Mouse (Mus musculus): ENCODE measurements around the gene Knop1. TPM values are rescaled to one million over a fixed set of nuclear protein-coding genes. Genes with fewer than 3 reads are reported as not detected.

Gene Knop1
- total and polyA plus RNA-seq, 3 experiments: 46.8 to 66.9 TPM; not detected in 1

DNA sequence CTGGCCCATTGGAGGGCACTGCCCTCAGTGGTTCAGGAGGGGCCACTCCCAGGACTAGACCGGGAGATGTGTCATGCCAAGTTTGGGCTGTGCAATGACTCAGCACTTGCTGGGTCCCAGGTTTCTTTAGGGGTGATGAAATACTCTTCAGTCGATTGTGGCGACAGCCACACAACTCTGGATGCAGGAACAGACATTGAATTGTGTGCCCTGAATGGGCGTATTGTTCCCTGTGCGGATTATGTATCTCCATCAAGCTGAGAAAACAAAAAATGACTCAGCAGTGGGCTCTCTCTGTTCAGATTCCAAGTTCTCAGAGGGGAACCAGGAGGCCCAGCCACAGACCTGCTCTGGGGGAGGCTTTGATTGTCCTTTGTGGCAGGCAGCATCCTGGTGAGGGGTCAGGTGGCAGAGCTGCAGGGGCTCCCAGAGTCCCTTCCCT lies 28.1 kb downstream of the Knop1 start:
- no peak overlapping the region for H3K27ac ChIP-seq (ENCODE audit: control insufficient read depth, low read depth, low read length)
- no peak overlapping the region for H3K4me3 ChIP-seq (ENCODE audit: control insufficient read depth in 1 of 2, insufficient read depth in 1 of 2, low read depth in 2 of 2, low read length in 2 of 2)
- no peaks in the 10 kb centered on the region for H3K79me2 ChIP-seq (ENCODE audit: control insufficient read depth, insufficient read depth, low read length, poor library complexity)
- H3K4me1 ChIP-seq (ENCODE audit: control insufficient read depth in 1 of 2, insufficient read depth in 2 of 2, low read length in 2 of 2): peaks cover 7 to 9% of the 10 kb centered on the region in 2 experiments; a peak in 3 of 4 replicates
- 0 out of 2 replicates have a peak, but pooled peaks have one; percentile 51 for TF ChIP-seq ETS1 (IDR thresholded peaks at IDR 0.05; ENCODE audit: low read depth, low read length)
- TF ChIP-seq POLR2AphosphoS5 (IDR thresholded peaks at IDR 0.05; ENCODE audit: borderline replicate concordance, low read depth, low read length): no peak
- TF ChIP-seq KAT2A (conservative IDR thresholded peaks at IDR 0.05; ENCODE audit: low read depth, low read length): no peak
- 0 out of 4 replicates have a peak, but pooled peaks of 1 of the 2 experiments have one; percentile 4 for TF ChIP-seq EP300 (IDR thresholded peaks at IDR 0.05; ENCODE audit: low read depth in 1 of 2, low read length in 2 of 2)
- H3K27me3 ChIP-seq (ENCODE audit: control insufficient read depth in 1 of 2, insufficient read depth in 2 of 2, low read length in 2 of 2): no peaks in the 10 kb centered on the region
- H3K9ac ChIP-seq (ENCODE audit: control insufficient read depth, low read depth, low read length, poor library complexity, severe bottlenecking): no peak overlapping the region
- H3K36me3 ChIP-seq (ENCODE audit: control insufficient read depth in 1 of 2, insufficient read depth in 2 of 2, low read length in 2 of 2): peaks cover 4 to 7% of the 10 kb centered on the region in 2 experiments
- peak; percentile 54 for DNase-seq (ENCODE audit: low read depth, low spot score)
- H3K9me3 ChIP-seq (replicated peaks; ENCODE audit: insufficient read depth, low read length): no peaks in the 10 kb centered on the region

DNA sequence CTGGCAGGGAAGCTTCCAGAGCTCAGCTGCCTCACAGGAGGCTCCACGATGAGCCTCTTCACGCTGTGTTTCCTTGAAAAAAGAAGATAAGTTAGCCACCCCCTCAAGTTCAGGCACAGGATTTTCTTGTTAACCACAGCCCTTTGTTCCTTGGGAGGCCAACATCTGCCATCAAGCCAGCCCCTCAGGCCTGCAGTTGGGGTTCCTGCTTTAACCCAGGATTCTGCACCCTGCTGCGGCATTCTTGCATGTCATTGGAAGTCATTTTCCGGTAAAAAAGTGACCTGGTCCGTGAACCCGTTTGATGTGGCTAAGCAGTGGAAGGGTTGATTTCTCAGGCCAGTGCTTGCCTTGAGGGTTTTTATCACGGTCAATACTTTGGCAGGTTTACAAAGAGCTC lies 31.6 kb downstream of the Knop1 start:
- DNase-seq (ENCODE audit: low read depth, low spot score): no peak
- Histone ChIP-seq H3K79me2 (ENCODE audit: control insufficient read depth, insufficient read depth, low read length, poor library complexity) (no peaks in the 10 kb centered on the region), H3K27ac (ENCODE audit: control insufficient read depth, low read depth, low read length) (no peak overlapping the region), H3K4me1 (ENCODE audit: control insufficient read depth in 1 of 2, insufficient read depth in 2 of 2, low read length in 2 of 2) (peaks cover 7 to 18% of the 10 kb centered on the region in 2 experiments; a peak in 3 of 4 replicates), H3K9me3 (replicated peaks; ENCODE audit: insufficient read depth, low read length) (no peaks in the 10 kb centered on the region), H3K27me3 (ENCODE audit: control insufficient read depth in 1 of 2, insufficient read depth in 2 of 2, low read length in 2 of 2) (no peaks in the 10 kb centered on the region), H3K4me3 (ENCODE audit: control insufficient read depth in 1 of 2, insufficient read depth in 1 of 2, low read depth in 2 of 2, low read length in 2 of 2) (no peak overlapping the region), H3K36me3 (ENCODE audit: control insufficient read depth in 1 of 2, insufficient read depth in 2 of 2, low read length in 2 of 2) (peaks cover 4 to 13% of the 10 kb centered on the region in 2 experiments), H3K9ac (ENCODE audit: control insufficient read depth, low read depth, low read length, poor library complexity, severe bottlenecking) (no peak overlapping the region)
- TF ChIP-seq MAX (IDR thresholded peaks at IDR 0.05; ENCODE audit: low read length): no peak
- TF ChIP-seq ZNF384 (IDR thresholded peaks at IDR 0.05; ENCODE audit: low read depth, low read length): no peak
- TF ChIP-seq ZKSCAN1 (IDR thresholded peaks at IDR 0.05; ENCODE audit: low read depth, low read length): no peak
- TF ChIP-seq CHD1 (IDR thresholded peaks at IDR 0.05; ENCODE audit: low read depth, low read length): no peak
- no peak for TF ChIP-seq RCOR1 (IDR thresholded peaks at IDR 0.05; ENCODE audit: low read depth, low read length)
- no peak for TF ChIP-seq SMC3 (IDR thresholded peaks at IDR 0.05; ENCODE audit: low read depth, low read length)
- TF ChIP-seq POLR2AphosphoS5 (IDR thresholded peaks at IDR 0.05; ENCODE audit: borderline replicate concordance, low read depth, low read length): no peak
- no peak for TF ChIP-seq MYB (IDR thresholded peaks at IDR 0.05; ENCODE audit: low read depth, low read length)
- no peak for TF ChIP-seq NELFE (IDR thresholded peaks at IDR 0.05; ENCODE audit: low read depth, low read length)
- TF ChIP-seq GABPA (IDR thresholded peaks at IDR 0.05; ENCODE audit: low read depth, low read length): no peak
- TF ChIP-seq ETS1 (IDR thresholded peaks at IDR 0.05; ENCODE audit: low read depth, low read length): no peak
- no peak for TF ChIP-seq POLR2A (IDR thresholded peaks at IDR 0.05; ENCODE audit: control insufficient read depth in 1 of 2, insufficient read depth in 1 of 2, low read depth in 1 of 2, low read length in 2 of 2, poor library complexity in 1 of 2)
- TF ChIP-seq TBP (IDR thresholded peaks at IDR 0.05; ENCODE audit: low read depth, low read length): no peak
- TF ChIP-seq TAL1 (IDR thresholded peaks at IDR 0.05; ENCODE audit: low read length): no peak
- no peak for TF ChIP-seq NRF1 (IDR thresholded peaks at IDR 0.05; ENCODE audit: insufficient read depth, low read depth, low read length, poor library complexity, severe bottlenecking)
- TF ChIP-seq E2F4 (IDR thresholded peaks at IDR 0.05; ENCODE audit: borderline replicate concordance, low read depth, low read length): no peak
- TF ChIP-seq MEF2A (IDR thresholded peaks at IDR 0.05; ENCODE audit: extremely low read depth, insufficient replicate concordance, low read depth, low read length, poor library complexity, severe bottlenecking): no peak
